Mouse (Mus musculus) testis, postnatal 14 days (tissue): ENCODE results near the gene Wbp11.
"Not testable (repeated sequence)": the region's sequence is repeated elsewhere in the genome, so short reads cannot be mapped to it uniquely, and the experiment has no call there.

Experiments
- DNase-seq: peaks from one replicate; pipeline ENCODE4 v3.0.0; 2021; ENCODE audit warnings: low spot score

The Wbp11 gene

DNA sequence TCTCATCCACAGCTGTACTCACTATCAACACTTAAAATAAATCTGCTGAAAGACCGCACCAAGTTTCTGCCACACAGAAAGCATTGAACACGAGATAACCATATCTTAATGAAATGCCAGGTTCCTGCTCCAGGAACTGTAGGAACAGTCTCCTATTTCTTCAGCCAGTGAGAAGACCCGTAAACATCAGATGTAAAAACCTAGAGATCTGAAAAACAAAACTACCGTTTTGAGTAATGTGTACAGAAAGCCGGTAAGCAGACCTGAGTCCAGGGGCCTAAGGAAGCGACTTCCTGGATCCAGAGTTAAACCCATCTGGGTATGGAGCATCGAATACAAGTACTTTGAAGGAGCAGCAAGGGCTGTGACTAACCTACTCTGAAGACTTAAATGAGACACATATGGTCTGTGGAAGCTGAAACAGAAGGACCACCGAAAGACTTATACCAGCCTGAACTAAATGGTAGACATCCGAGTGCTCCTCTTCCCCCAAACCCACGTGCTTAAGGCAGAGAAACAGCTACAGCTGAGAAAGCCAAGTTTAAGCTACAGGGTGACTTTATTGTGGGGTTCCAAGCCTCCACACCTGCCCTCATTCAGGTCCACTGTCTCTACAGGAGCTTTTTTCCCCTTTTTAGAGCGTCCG is 24.8 kb downstream of the Wbp11 start:
- DNase-seq: no peak

DNA sequence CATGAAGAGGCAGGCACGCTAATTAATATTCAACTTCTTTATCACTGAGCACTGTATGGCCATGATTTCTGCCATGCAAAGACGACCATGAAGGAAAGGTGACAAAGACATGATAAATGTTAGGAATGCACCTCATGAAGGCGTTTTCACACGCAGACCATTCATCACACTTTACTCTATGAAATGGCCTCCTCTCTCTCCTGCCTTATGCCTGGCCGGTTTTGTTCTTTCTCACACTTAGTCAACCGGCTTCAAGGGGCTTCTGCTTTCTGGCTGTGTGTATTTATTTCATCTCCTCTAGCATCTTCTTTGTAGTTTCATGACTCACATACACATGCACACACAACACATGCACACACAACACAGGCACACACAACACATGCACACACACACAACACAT is 26.8 kb downstream of the Wbp11 start:
- DNase-seq: no peak

DNA sequence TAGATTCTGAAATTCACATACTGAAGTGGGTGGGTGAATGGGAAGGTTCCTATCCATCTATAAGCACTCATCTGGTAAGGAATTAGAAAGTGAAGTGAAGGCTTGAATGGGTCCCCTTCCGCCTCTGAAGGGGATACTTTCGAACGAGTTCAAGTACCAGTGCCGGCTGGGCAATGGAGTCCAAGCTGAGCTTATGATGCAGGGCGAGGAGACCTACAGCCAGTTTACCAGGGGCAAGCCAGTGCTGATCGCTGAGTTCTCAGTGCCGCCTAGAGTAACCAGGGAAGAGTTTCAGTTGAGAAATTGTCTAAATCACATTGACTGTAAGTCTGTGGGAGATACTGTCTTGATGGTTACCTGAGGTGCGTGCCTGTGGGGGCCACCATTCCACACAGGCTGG is 27.3 kb downstream of the Wbp11 start:
- no peak for DNase-seq

- not testable (repeated sequence) for DNase-seq
These were observed 29.9 kb downstream of the Wbp11 start for GRCm38 (mm10) chr6:136797874-136798693.

GRCm38 (mm10) chr6:136795850-136796249 is 32.2 kb downstream of the Wbp11 start:
- DNase-seq: no peak

- DNase-seq: no peak
These were observed 32.9 kb downstream of the Wbp11 start for GRCm38 (mm10) chr6:136795110-136795509.

DNA sequence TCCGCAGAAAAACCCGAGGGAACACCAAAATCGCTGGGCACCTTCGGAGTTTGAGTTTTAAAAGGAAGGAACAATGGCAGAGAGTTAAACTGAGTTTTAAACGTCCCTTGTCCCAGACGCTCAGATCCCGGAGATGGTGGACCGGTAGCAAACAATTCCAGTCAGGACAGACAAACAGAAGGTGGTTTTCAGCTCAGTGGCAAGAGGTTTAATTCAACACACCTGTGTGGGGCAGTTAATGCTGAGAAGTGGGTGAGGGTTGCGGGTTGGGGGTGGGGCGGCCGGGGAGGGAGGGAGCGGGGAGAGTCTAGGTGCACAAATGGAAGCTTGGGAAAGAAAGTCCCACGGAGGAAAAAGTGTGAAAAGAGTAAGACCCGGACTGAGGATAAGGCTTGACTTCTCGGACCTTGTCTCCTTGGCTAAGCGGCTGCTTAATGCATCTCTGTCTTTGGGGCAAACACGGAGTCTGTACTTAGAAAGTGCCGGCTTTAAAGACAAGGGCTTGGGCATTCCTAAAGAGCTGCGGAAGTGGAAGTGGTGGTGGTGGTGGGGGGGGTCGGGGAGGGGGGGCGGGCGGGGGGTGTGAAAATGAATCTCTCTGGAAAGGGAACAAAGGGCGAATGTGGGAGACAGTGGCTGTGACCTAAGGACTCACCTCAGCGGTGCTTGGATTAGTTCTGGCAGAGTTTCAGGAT is 34.1 kb downstream of the Wbp11 start:
- DNase-seq: no peak

DNA sequence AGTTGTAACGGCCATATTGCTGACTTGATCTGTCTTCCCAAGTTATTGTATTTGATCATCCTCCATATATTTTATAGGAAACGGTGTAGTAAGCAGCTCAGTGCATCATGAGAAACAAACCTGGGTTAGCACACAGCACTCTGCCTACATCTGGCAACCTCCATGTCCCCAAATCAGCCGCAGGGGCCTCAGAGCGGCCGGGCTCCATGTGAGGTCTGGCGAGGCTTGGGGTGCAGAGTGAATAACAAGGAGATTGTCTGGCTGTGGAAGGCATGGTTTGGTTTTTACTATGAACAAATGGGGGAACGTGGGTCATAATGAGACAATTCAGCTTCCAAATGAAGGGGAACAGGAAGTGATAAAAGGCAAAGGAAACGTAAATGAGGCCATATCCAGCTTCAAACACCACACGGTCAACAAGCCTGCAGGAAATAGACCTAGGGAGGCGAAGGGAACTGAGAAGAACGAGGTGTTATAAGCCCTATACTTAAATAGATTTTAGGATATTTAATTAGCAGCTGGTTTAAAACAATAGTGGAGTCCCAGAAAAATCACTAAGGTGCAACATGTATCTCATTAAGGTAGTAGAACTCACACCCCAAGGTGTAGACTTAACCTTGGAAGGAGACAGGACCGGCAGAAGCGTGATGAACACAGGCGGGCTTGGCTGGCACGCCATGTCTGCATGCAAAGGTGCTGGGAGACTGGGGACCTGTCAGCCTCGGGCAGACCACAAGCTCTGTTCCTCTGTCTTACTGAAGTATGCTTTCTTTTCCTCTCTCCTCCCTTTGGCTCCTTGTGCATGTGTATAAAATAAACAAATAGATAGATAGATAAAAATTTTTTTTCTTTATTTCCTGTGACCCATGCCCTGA is 34.9 kb downstream of the Wbp11 start:
- DNase-seq: no peak

- DNase-seq: no peak
These were observed 38.6 kb downstream of the Wbp11 start for GRCm38 (mm10) chr6:136789391-136789971.

DNA sequence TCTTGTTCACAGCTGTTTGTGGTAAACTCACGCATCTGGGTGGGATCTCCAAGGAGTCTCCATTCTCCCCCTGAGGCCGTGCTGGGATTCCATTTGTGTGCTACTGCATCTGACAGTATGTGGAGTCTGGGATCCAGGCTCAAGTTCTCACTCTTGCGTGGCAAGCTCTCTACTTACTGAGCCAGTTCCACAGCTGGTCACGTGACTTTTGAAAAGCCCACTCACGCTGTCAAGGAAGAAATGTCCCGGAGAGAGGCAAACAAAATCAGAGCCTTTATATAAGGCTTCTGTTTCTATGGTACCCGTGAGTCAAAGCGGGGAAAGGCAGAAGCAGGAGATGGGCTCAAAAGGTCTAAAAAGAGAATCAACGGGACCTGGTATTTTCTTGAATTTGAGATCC is 45.3 kb downstream of the Wbp11 start:
- DNase-seq: no peak

- no peak for DNase-seq
These were observed 45.9 kb downstream of the Wbp11 start for GRCm38 (mm10) chr6:136782146-136782545.

DNA sequence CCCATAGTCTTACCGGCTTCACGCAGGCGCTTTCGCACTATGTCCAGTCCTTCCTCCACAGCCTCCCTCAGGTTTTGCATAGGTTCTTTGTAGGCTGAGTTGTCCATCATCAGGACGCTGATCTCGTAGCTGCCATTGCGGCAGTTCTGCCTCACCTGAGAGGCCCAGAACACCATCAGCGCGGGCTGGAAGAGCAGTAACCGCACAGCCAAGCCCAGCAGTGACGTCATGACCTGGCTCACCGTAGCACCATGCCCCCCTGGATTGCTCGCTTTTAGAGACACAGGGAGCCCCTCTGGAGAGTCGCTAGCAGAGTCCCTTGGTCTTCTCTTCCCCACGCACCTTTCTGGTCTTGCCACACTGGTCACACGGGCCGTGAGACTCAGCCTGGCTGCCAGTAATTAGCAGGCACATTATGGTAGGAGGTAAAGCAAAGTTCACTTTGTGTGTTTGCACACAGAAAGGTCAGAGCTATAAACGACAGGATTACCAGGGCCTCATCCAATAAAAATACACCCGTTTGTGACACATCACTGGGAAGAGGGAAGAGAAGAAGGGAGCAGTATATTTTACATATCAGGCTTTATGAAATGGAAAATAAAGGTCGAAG is 46.6 kb downstream of the Wbp11 start, which contains the start of gene Gucy2c:
Gucy2c (minus strand) TSS at position 389 of the 610 bp plus-strand sequence.
- no peak for DNase-seq

DNA sequence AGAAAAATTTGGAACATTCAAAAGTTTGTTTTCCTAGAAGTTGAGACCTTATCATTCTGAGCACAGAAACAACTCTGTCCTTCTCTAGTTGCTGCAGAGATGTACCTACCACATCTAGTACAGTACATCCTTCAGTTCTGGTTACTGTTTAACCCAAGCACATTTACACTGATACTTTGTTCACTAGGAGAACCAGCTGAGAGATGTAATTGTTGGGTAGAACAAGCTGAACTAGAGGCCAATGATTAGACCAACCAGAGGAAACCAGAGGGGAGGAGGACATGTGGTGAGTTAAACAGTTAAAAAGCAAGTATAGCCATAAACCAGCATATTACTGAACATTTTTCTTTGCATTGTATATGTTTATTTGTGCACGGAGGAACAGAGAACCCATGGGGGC is 51.6 kb downstream of the Wbp11 start:
- DNase-seq: no peak

GRCm38 (mm10) chr6:136769859-136770258 is 58.2 kb downstream of the Wbp11 start:
- no peak for DNase-seq

- no peak for DNase-seq
These were observed 58.9 kb downstream of the Wbp11 start for GRCm38 (mm10) chr6:136769143-136769542.

GRCm38 (mm10) chr6:136763912-136764311 is 64.1 kb downstream of the Wbp11 start:
- no peak for DNase-seq
